Comparison of ENCODE assay signal across 10 mouse cellular contexts in genomic region chr4:138038365-138039274, GRCm38 (mm10). TPM values are rescaled to one million over a fixed set of nuclear protein-coding genes. Genes with fewer than 3 reads are reported as not detected.
A peak's percentile ranks its signal among the peaks of the same experiment; 100 is the strongest.
DNase-seq lines count a peak whose midpoint lies in the region; ATAC-seq lines count a peak whose summit lies in the region.
"Had no signal": no experiment of that assay in that cellular context is flagged by ENCODE, and none has a peak within 500 bp of the region (broad histone marks: within the 10 kb centered on the region; RNA-seq: fewer than 3 reads in every experiment).

No protein-coding gene starts in this region.

- H3K9me3 ChIP-seq in forebrain, embryonic 12.5 days, result no peaks in the 10 kb centered on the region
- no peaks in the 10 kb centered on the region for H3K9me3 ChIP-seq in forebrain, embryonic 11.5 days (ENCODE audit: control insufficient read depth, low read length)
- no peaks in the 10 kb centered on the region for H3K9me3 ChIP-seq in limb, embryonic 12.5 days
- no peaks in the 10 kb centered on the region for H3K9me3 ChIP-seq in limb, embryonic 10.5 days (replicated peaks)
- H3K9me3 ChIP-seq in embryonic facial prominence, embryonic 12.5 days, result no peaks in the 10 kb centered on the region
- H3K9me3 ChIP-seq: neural tube, embryonic 12.5 days had no signal

- no peak overlapping the region for H3K9ac ChIP-seq in forebrain, embryonic 12.5 days
- no peak overlapping the region for H3K9ac ChIP-seq in forebrain, embryonic 11.5 days (ENCODE audit: low read length)
- no peak overlapping the region for H3K9ac ChIP-seq in limb, embryonic 12.5 days (replicated peaks)
- no peak overlapping the region for H3K9ac ChIP-seq in embryonic facial prominence, embryonic 12.5 days
- H3K9ac ChIP-seq: liver, embryonic 14.5 days; neural tube, embryonic 12.5 days had no signal

- H3K4me3 ChIP-seq in forebrain, embryonic 12.5 days (replicated peaks), result no peak overlapping the region
- no peak overlapping the region for H3K4me3 ChIP-seq in forebrain, embryonic 11.5 days (ENCODE audit: low read depth, low read length)
- no peak overlapping the region for H3K4me3 ChIP-seq in limb, embryonic 12.5 days (replicated peaks)
- no peak overlapping the region for H3K4me3 ChIP-seq in limb, embryonic 10.5 days
- no peak overlapping the region for H3K4me3 ChIP-seq in embryonic facial prominence, embryonic 12.5 days
- H3K4me3 ChIP-seq: neural tube, embryonic 12.5 days had no signal

- H3K4me1 ChIP-seq in forebrain, embryonic 12.5 days, result peaks cover 30% of the 10 kb centered on the region
- H3K4me1 ChIP-seq in forebrain, embryonic 11.5 days (replicated peaks; ENCODE audit: control insufficient read depth, insufficient read depth, low read length), result peaks cover 7% of the 10 kb centered on the region
- peaks cover 13% of the 10 kb centered on the region for H3K4me1 ChIP-seq in limb, embryonic 12.5 days (replicated peaks)
- peaks cover 3% of the 10 kb centered on the region; the same call in 1 of the 2 replicates for H3K4me1 ChIP-seq in limb, embryonic 10.5 days
- H3K4me1 ChIP-seq in embryonic facial prominence, embryonic 12.5 days, result peaks cover 25% of the 10 kb centered on the region

- DNase-seq in forebrain, embryonic 11.5 days (ENCODE audit: low spot score), result no peak
- DNase-seq in limb, embryonic 10.5 days (ENCODE audit: low spot score), result no peak
- peak; percentile 27 to 52 for DNase-seq in kidney, postnatal 36 days
- no peak for DNase-seq in cerebellum, postnatal 4 days (ENCODE audit: low spot score in 2 of 2)
- no peak for DNase-seq in testis, postnatal 14 days (ENCODE audit: low spot score)

- no peaks in the 10 kb centered on the region for H3K27me3 ChIP-seq in forebrain, embryonic 12.5 days
- no peaks in the 10 kb centered on the region for H3K27me3 ChIP-seq in forebrain, embryonic 11.5 days (ENCODE audit: control insufficient read depth, insufficient read depth, low read length)
- no peaks in the 10 kb centered on the region for H3K27me3 ChIP-seq in limb, embryonic 12.5 days
- no peaks in the 10 kb centered on the region for H3K27me3 ChIP-seq in limb, embryonic 10.5 days (ENCODE audit: low read depth, poor library complexity, severe bottlenecking)
- H3K27me3 ChIP-seq in embryonic facial prominence, embryonic 12.5 days, result no peaks in the 10 kb centered on the region
- H3K27me3 ChIP-seq: neural tube, embryonic 12.5 days had no signal

- H3K27ac ChIP-seq in forebrain, embryonic 12.5 days, result 0 out of 2 replicates have a peak overlapping the region, but pooled peaks have one; percentile 19
- H3K27ac ChIP-seq in forebrain, embryonic 11.5 days (ENCODE audit: low read depth, low read length), result no peak overlapping the region
- H3K27ac ChIP-seq in limb, embryonic 12.5 days, result peak overlapping the region; percentile 45; the same call in 1 of the 2 replicates
- H3K27ac ChIP-seq in limb, embryonic 10.5 days, result no peak overlapping the region
- H3K27ac ChIP-seq in embryonic facial prominence, embryonic 12.5 days, result peak overlapping the region; percentile 50
- H3K27ac ChIP-seq: liver, embryonic 14.5 days; neural tube, embryonic 12.5 days had no signal

- no peak overlapping the region for H3K4me2 ChIP-seq in forebrain, embryonic 12.5 days
- H3K4me2 ChIP-seq in forebrain, embryonic 11.5 days (ENCODE audit: low read depth, low read length, severe bottlenecking), result no peak overlapping the region
- H3K4me2 ChIP-seq in limb, embryonic 12.5 days, result no peak overlapping the region
- H3K4me2 ChIP-seq in embryonic facial prominence, embryonic 12.5 days (replicated peaks), result no peak overlapping the region
- H3K4me2 ChIP-seq: neural tube, embryonic 12.5 days had no signal

- no peak for ATAC-seq in forebrain, embryonic 12.5 days (ENCODE audit: low FRiP score)
- no peak for ATAC-seq in forebrain, embryonic 11.5 days (replicated peaks; ENCODE audit: low FRiP score)
- no peak for ATAC-seq in limb, embryonic 12.5 days (ENCODE audit: insufficient number of reproducible peaks, insufficient read depth, low FRiP score, low TSS enrichment, low read depth)
- no peak for ATAC-seq in embryonic facial prominence, embryonic 12.5 days (ENCODE audit: insufficient number of reproducible peaks, insufficient read depth, low FRiP score, low TSS enrichment)

- peaks cover 38% of the 10 kb centered on the region for H3K36me3 ChIP-seq in forebrain, embryonic 12.5 days (replicated peaks)
- no peaks in the 10 kb centered on the region; the same call in 1 of the 2 replicates for H3K36me3 ChIP-seq in forebrain, embryonic 11.5 days (ENCODE audit: control insufficient read depth, insufficient read depth, low read length)
- peaks cover 66% of the 10 kb centered on the region for H3K36me3 ChIP-seq in limb, embryonic 12.5 days
- H3K36me3 ChIP-seq in limb, embryonic 10.5 days, result peaks cover 96% of the 10 kb centered on the region
- peaks cover 35% of the 10 kb centered on the region for H3K36me3 ChIP-seq in embryonic facial prominence, embryonic 12.5 days

- 86% methylated on average over 13 of the region's 13 CpGs for WGBS in forebrain, embryonic 12.5 days
- 85% methylated on average over 13 of the region's 13 CpGs for WGBS in forebrain, embryonic 11.5 days
- 76% methylated on average over 13 of the region's 13 CpGs for WGBS in limb, embryonic 12.5 days
- WGBS in limb, embryonic 10.5 days, result 82% methylated on average over 13 of the region's 13 CpGs
- 65% methylated on average over 13 of the region's 13 CpGs for WGBS in embryonic facial prominence, embryonic 12.5 days

RNA-seq across cellular contexts. Expression of gene Eif4g3, which starts 45.8 kb away (rescaled TPM):
- 58.0 and 60.5 TPM in 2 replicates for polyA plus RNA-seq in forebrain, embryonic 12.5 days (2016; fragmentation: Nextera tagmentation; extraction: Ambion mirVana)
- polyA plus RNA-seq in forebrain, embryonic 11.5 days (2014; fragmentation: Nextera tagmentation; extraction: Ambion mirVana), result 57.3 and 57.6 TPM in 2 replicates
- polyA plus RNA-seq in limb, embryonic 12.5 days (2016; fragmentation: Nextera tagmentation; extraction: Ambion mirVana), result 48.2 and 51.9 TPM in 2 replicates
- polyA plus RNA-seq in limb, embryonic 10.5 days (2016; fragmentation: Nextera tagmentation; extraction: Ambion mirVana), result 42.7 and 42.9 TPM in 2 replicates
- 46.3 and 49.7 TPM in 2 replicates for polyA plus RNA-seq in embryonic facial prominence, embryonic 12.5 days (2016; fragmentation: Nextera tagmentation; extraction: Ambion mirVana)

Comparison
In these comparisons a context has a peak if more than half of its experiments do, and no peak if none do; other contexts are left out.
1. H3K27ac ChIP-seq: peak in forebrain, embryonic 12.5 days (single experiment), limb, embryonic 12.5 days (single experiment) and embryonic facial prominence, embryonic 12.5 days (single experiment); none in forebrain, embryonic 11.5 days (single experiment) and limb, embryonic 10.5 days (single experiment).
2. DNase-seq: peak in kidney, postnatal 36 days (2 of 2); none in forebrain, embryonic 11.5 days (single experiment), limb, embryonic 10.5 days (single experiment), cerebellum, postnatal 4 days (0 of 2) and testis, postnatal 14 days (single experiment).